Mouse (Mus musculus) liver, adult 2 months (tissue): ENCODE measurements at regions not wholly inside any gene's neighbourhood (a gene's known extent, or its start where the extent isn't known, plus 50 kb on each side); places are given as distances from the start of the nearest gene placed in this dataset.

Experiments used
- CTCF ChIP-seq: fragments of 200-500 bp; IDR thresholded peaks from 2 replicates; pipeline ENCODE4 v1.5.1; 2011; ENCODE audit warnings: low read depth, low read length, control low read depth
- POLR2A ChIP-seq: fragments of 200-500 bp; IDR thresholded peaks from 2 replicates; pipeline ENCODE4 v1.6.1; 2011; ENCODE audit warnings: low read length, control low read depth; ENCODE audit not compliant: insufficient read depth; ENCODE audit errors: extremely low read depth

GRCm38 (mm10) chr2:169243981-169244380 is 288.6 kb upstream of the Zfp64 start:
- TF ChIP-seq CTCF, result no peak
- TF ChIP-seq POLR2A, result no peak
